10 mouse cellular contexts compared by ENCODE assay signal in the genomic region with DNA sequence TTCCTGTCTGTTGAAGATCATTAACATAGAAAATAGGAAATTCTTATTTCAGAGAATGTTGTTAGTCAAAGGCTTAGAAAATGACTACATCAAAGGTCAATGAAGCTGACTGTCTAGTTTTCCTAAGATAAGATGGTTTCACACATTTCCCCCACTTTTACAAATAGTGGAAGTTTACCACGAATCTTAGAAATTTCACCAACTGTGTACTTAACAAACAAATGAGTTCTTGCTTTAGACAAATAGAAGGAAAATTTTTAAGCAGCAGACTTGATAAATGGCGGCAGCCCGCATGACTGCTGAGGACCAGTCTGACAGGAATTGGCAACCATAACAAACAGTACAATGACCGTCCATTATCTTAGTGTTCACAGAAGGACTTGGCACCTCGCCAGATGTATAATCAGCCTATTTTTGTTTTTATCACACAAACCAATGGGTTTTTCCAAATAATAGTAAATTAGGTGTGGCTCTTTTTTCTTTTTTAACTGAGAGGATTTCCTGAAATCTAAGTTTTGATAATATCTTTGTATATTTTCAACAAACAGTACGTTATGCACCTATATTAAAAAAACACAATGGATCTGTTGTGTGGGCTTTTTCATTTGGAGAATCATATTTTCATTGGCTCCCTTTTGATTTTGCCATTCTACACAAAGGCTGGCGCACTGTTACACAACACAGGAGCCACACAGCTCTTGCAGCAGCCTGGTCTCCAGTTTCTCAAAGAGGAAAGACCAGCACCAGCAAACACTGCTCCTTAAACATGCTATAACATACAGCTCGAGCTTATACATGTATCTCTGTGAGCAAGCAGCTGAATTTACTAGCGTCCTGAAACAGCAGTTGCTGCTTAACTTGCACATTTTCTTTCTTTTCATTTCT. TPM values are rescaled to one million over a fixed set of nuclear protein-coding genes. Genes with fewer than 3 reads are reported as not detected.
DNase-seq lines count a peak whose midpoint lies in the region; ATAC-seq and TF ChIP-seq lines count a peak whose summit lies in the region.
"Had no signal": no experiment of that assay in that cellular context is flagged by ENCODE, and none has a peak within 500 bp of the region (broad histone marks: within the 10 kb centered on the region; RNA-seq: fewer than 3 reads in every experiment).

No protein-coding gene starts in this region.

- H3K9me3 ChIP-seq in embryonic facial prominence, embryonic 11.5 days (replicated peaks; ENCODE audit: control insufficient read depth, low read length) = no peaks in the 10 kb centered on the region
- H3K9me3 ChIP-seq in embryonic facial prominence, embryonic 10.5 days = no peaks in the 10 kb centered on the region
- H3K9me3 ChIP-seq in midbrain, embryonic 13.5 days = no peaks in the 10 kb centered on the region
- H3K9me3 ChIP-seq in midbrain, embryonic 10.5 days (replicated peaks) = no peaks in the 10 kb centered on the region
- no peaks in the 10 kb centered on the region for H3K9me3 ChIP-seq in kidney, embryonic 16.5 days (ENCODE audit: low read length)
- H3K9me3 ChIP-seq in stomach, embryonic 14.5 days (ENCODE audit: control insufficient read depth, low read depth, low read length) = no peaks in the 10 kb centered on the region
- H3K9me3 ChIP-seq: hindbrain, embryonic 15.5 days had no signal

- H3K27ac ChIP-seq in embryonic facial prominence, embryonic 11.5 days (replicated peaks; ENCODE audit: low read depth, low read length) = no peak overlapping the region
- H3K27ac ChIP-seq in embryonic facial prominence, embryonic 10.5 days (replicated peaks) = no peak overlapping the region
- H3K27ac ChIP-seq in midbrain, embryonic 13.5 days = peak overlapping the region; percentile 51; the same call in 1 of the 2 replicates
- H3K27ac ChIP-seq in midbrain, embryonic 10.5 days (replicated peaks) = no peak overlapping the region; the same call in 1 of the 2 replicates
- peak overlapping the region; percentile 32; the same call in 1 of the 2 replicates for H3K27ac ChIP-seq in kidney, embryonic 16.5 days (ENCODE audit: low read length)
- no peak overlapping the region for H3K27ac ChIP-seq in stomach, embryonic 14.5 days (ENCODE audit: low read length)
- no peak overlapping the region for H3K27ac ChIP-seq in cerebellum, adult 2 months (ENCODE audit: insufficient read depth, low read length)
- H3K27ac ChIP-seq: hindbrain, embryonic 15.5 days had no signal

- H3K4me1 ChIP-seq in embryonic facial prominence, embryonic 11.5 days (ENCODE audit: control insufficient read depth, insufficient read depth, low read length) = no peaks in the 10 kb centered on the region
- H3K4me1 ChIP-seq in embryonic facial prominence, embryonic 10.5 days = peaks cover 11% of the 10 kb centered on the region
- peaks cover 16% of the 10 kb centered on the region for H3K4me1 ChIP-seq in midbrain, embryonic 13.5 days (replicated peaks)
- peaks cover 40% of the 10 kb centered on the region for H3K4me1 ChIP-seq in midbrain, embryonic 10.5 days
- 0 out of 2 replicates have a peak, but pooled peaks cover 7% of the 10 kb centered on the region for H3K4me1 ChIP-seq in kidney, embryonic 16.5 days (ENCODE audit: insufficient read depth, low read length)
- H3K4me1 ChIP-seq in stomach, embryonic 14.5 days (ENCODE audit: control insufficient read depth, insufficient read depth, low read length) = peaks cover 6% of the 10 kb centered on the region; the same call in 1 of the 2 replicates
- no peaks in the 10 kb centered on the region for H3K4me1 ChIP-seq in cerebellum, adult 2 months (ENCODE audit: control insufficient read depth, insufficient read depth, low read length)
- H3K4me1 ChIP-seq: hindbrain, embryonic 15.5 days had no signal

- peak; percentile 18 for DNase-seq in embryonic facial prominence, embryonic 11.5 days (ENCODE audit: low spot score)
- DNase-seq in embryonic facial prominence, embryonic 10.5 days (ENCODE audit: low spot score) = no peak
- DNase-seq in midbrain, embryonic 10.5 days (ENCODE audit: low spot score) = no peak
- no peak for DNase-seq in cerebellum, adult 11 months
- DNase-seq in cerebellum, adult 2 months = no peak

- no peak for TF ChIP-seq CTCF in cerebellum, adult 2 months (IDR thresholded peaks at IDR 0.05; ENCODE audit: borderline replicate concordance, insufficient read depth, low read depth, low read length)

- H3K36me3 ChIP-seq in embryonic facial prominence, embryonic 11.5 days (replicated peaks; ENCODE audit: control insufficient read depth, insufficient read depth, low read depth, low read length) = no peaks in the 10 kb centered on the region
- no peaks in the 10 kb centered on the region for H3K36me3 ChIP-seq in embryonic facial prominence, embryonic 10.5 days (replicated peaks)
- H3K36me3 ChIP-seq in midbrain, embryonic 13.5 days = no peaks in the 10 kb centered on the region
- no peaks in the 10 kb centered on the region for H3K36me3 ChIP-seq in midbrain, embryonic 10.5 days
- H3K36me3 ChIP-seq in kidney, embryonic 16.5 days (ENCODE audit: insufficient read depth, low read length) = no peaks in the 10 kb centered on the region
- H3K36me3 ChIP-seq in stomach, embryonic 14.5 days (ENCODE audit: control insufficient read depth, insufficient read depth, low read length) = no peaks in the 10 kb centered on the region
- H3K36me3 ChIP-seq: hindbrain, embryonic 15.5 days had no signal

- no peak overlapping the region for H3K9ac ChIP-seq in embryonic facial prominence, embryonic 11.5 days (replicated peaks; ENCODE audit: low read length)
- H3K9ac ChIP-seq in midbrain, embryonic 13.5 days (replicated peaks) = no peak overlapping the region
- no peak overlapping the region for H3K9ac ChIP-seq in kidney, embryonic 16.5 days (replicated peaks; ENCODE audit: low read length)
- no peak overlapping the region for H3K9ac ChIP-seq in stomach, embryonic 14.5 days (replicated peaks; ENCODE audit: low read depth, low read length)
- H3K9ac ChIP-seq: hindbrain, embryonic 15.5 days had no signal

- H3K4me2 ChIP-seq in embryonic facial prominence, embryonic 11.5 days (ENCODE audit: low read depth, low read length) = no peak overlapping the region
- H3K4me2 ChIP-seq in midbrain, embryonic 13.5 days (replicated peaks) = no peak overlapping the region
- H3K4me2 ChIP-seq in kidney, embryonic 16.5 days (replicated peaks; ENCODE audit: low read depth, low read length) = no peak overlapping the region
- no peak overlapping the region for H3K4me2 ChIP-seq in stomach, embryonic 14.5 days (replicated peaks; ENCODE audit: low read depth, low read length)
- H3K4me2 ChIP-seq: hindbrain, embryonic 15.5 days had no signal

- no peak overlapping the region for H3K4me3 ChIP-seq in embryonic facial prominence, embryonic 11.5 days (ENCODE audit: low read depth, low read length)
- no peak overlapping the region for H3K4me3 ChIP-seq in embryonic facial prominence, embryonic 10.5 days
- no peak overlapping the region for H3K4me3 ChIP-seq in midbrain, embryonic 13.5 days (replicated peaks)
- H3K4me3 ChIP-seq in midbrain, embryonic 10.5 days = no peak overlapping the region
- no peak overlapping the region for H3K4me3 ChIP-seq in kidney, embryonic 16.5 days (ENCODE audit: low read length)
- no peak overlapping the region for H3K4me3 ChIP-seq in stomach, embryonic 14.5 days (ENCODE audit: low read depth, low read length)
- no peak overlapping the region for H3K4me3 ChIP-seq in cerebellum, adult 2 months (replicated peaks; ENCODE audit: insufficient read depth, low read depth, low read length)
- H3K4me3 ChIP-seq: hindbrain, embryonic 15.5 days; myocyte had no signal

- no peak for ATAC-seq in embryonic facial prominence, embryonic 11.5 days (replicated peaks; ENCODE audit: insufficient number of reproducible peaks, low FRiP score, low TSS enrichment, low read depth)
- 0 out of 2 replicates have a peak, but pooled peaks have one; percentile 69 for ATAC-seq in midbrain, embryonic 13.5 days
- no peak for ATAC-seq in kidney, embryonic 16.5 days (ENCODE audit: low FRiP score, low TSS enrichment)
- 0 out of 2 replicates have a peak, but pooled peaks have one; percentile 42 for ATAC-seq in stomach, embryonic 14.5 days (ENCODE audit: insufficient number of reproducible peaks, insufficient read depth, low FRiP score, low read depth)

- 64% methylated on average over 9 of the region's 9 CpGs for WGBS in embryonic facial prominence, embryonic 11.5 days
- 72% methylated on average over 9 of the region's 9 CpGs for WGBS in embryonic facial prominence, embryonic 10.5 days
- 42% methylated on average over 9 of the region's 9 CpGs for WGBS in midbrain, embryonic 13.5 days
- 75% methylated on average over 9 of the region's 9 CpGs for WGBS in midbrain, embryonic 10.5 days
- 56% methylated on average over 9 of the region's 9 CpGs for WGBS in kidney, embryonic 16.5 days
- WGBS in stomach, embryonic 14.5 days = 42% methylated on average over 9 of the region's 9 CpGs
- 52% methylated on average over 9 of the region's 9 CpGs for WGBS in cerebellum, adult 2 months

- no peak for TF ChIP-seq POLR2A in cerebellum, adult 2 months (IDR thresholded peaks at IDR 0.05; ENCODE audit: borderline replicate concordance, insufficient read depth, low read length)

- H3K27me3 ChIP-seq in embryonic facial prominence, embryonic 11.5 days (ENCODE audit: control insufficient read depth, insufficient read depth, low read length) = no peaks in the 10 kb centered on the region
- H3K27me3 ChIP-seq in embryonic facial prominence, embryonic 10.5 days (replicated peaks; ENCODE audit: low read depth, poor library complexity, severe bottlenecking) = no peaks in the 10 kb centered on the region
- H3K27me3 ChIP-seq in midbrain, embryonic 13.5 days = 0 out of 2 replicates have a peak, but pooled peaks cover 4% of the 10 kb centered on the region
- H3K27me3 ChIP-seq in midbrain, embryonic 10.5 days (ENCODE audit: low read depth, poor library complexity, severe bottlenecking) = peaks cover 12% of the 10 kb centered on the region
- H3K27me3 ChIP-seq in kidney, embryonic 16.5 days (ENCODE audit: insufficient read depth, low read length) = no peaks in the 10 kb centered on the region
- H3K27me3 ChIP-seq in stomach, embryonic 14.5 days (ENCODE audit: control insufficient read depth, insufficient read depth, low read length) = no peaks in the 10 kb centered on the region
- no peaks in the 10 kb centered on the region for H3K27me3 ChIP-seq in cerebellum, adult 2 months (ENCODE audit: control insufficient read depth, insufficient read depth, low read length)
- H3K27me3 ChIP-seq: hindbrain, embryonic 15.5 days had no signal

RNA-seq across cellular contexts. Expression of gene Rdx, which starts 18.2 kb away (rescaled TPM):
- polyA plus RNA-seq in embryonic facial prominence, embryonic 11.5 days (2014; fragmentation: Nextera tagmentation; extraction: Ambion mirVana) = 202 and 232 TPM in 2 replicates
- 144 TPM in 2 replicates for polyA plus RNA-seq in embryonic facial prominence, embryonic 10.5 days (2016; fragmentation: Nextera tagmentation; extraction: Ambion mirVana)
- 120 TPM in 2 replicates for polyA plus RNA-seq in midbrain, embryonic 13.5 days (2015; fragmentation: Nextera tagmentation; extraction: Ambion mirVana)
- 159 and 160 TPM in 2 replicates for polyA plus RNA-seq in midbrain, embryonic 10.5 days (2016; fragmentation: Nextera tagmentation; extraction: Ambion mirVana)
- 119 and 122 TPM in 2 replicates for polyA plus RNA-seq in kidney, embryonic 16.5 days (2015; fragmentation: Nextera tagmentation; extraction: Ambion mirVana)
- 142 and 146 TPM in 2 replicates for polyA plus RNA-seq in stomach, embryonic 14.5 days (2014; fragmentation: Nextera tagmentation; extraction: Ambion mirVana)
- polyA plus RNA-seq in cerebellum, adult 2 months (2012; rRNA removed) = 47.1 and 49.5 TPM in 2 replicates

Comparison
In these comparisons a context has a peak if more than half of its experiments do, and no peak if none do; other contexts are left out.
1. H3K27ac ChIP-seq: peak in midbrain, embryonic 13.5 days (single experiment) and kidney, embryonic 16.5 days (single experiment); none in embryonic facial prominence, embryonic 11.5 days (single experiment), embryonic facial prominence, embryonic 10.5 days (single experiment), midbrain, embryonic 10.5 days (single experiment), stomach, embryonic 14.5 days (single experiment) and cerebellum, adult 2 months (single experiment).
2. ATAC-seq: peak in midbrain, embryonic 13.5 days (single experiment) and stomach, embryonic 14.5 days (single experiment); none in embryonic facial prominence, embryonic 11.5 days (single experiment) and kidney, embryonic 16.5 days (single experiment).